Mouse (Mus musculus) midbrain, embryonic 10.5 days (tissue): Measurements from ENCODE around the gene Adam15. TPM values are rescaled to one million over a fixed set of nuclear protein-coding genes. Genes with fewer than 3 reads are reported as not detected.
A peak's percentile ranks its signal among the peaks of the same experiment; 100 is the strongest.

Experiments used
- DNase-seq: peaks from one replicate; pipeline ENCODE4 v3.0.0-alpha.2; 2017; ENCODE audit warnings: low spot score
- H3K27ac ChIP-seq: fragments of 300-500 bp; sonication (generic); replicated peaks from 2 replicates; pipeline ENCODE4 v1.5.1; 2016; ENCODE audit warnings: mild to moderate bottlenecking
- H3K27me3 ChIP-seq: fragments of 300-500 bp; sonication (generic); 2 replicates; pipeline ENCODE4 v1.6.1; 2016; ENCODE audit warnings: low read depth, mild to moderate bottlenecking; ENCODE audit not compliant: poor library complexity, severe bottlenecking
- H3K36me3 ChIP-seq: fragments of 300-500 bp; sonication (generic); 2 replicates; pipeline ENCODE4 v1.6.1; 2016; ENCODE audit warnings: mild to moderate bottlenecking, moderate library complexity
- H3K4me1 ChIP-seq: fragments of 300-500 bp; sonication (generic); 2 replicates; pipeline ENCODE4 v1.6.1; 2016
- H3K4me3 ChIP-seq: fragments of 300-500 bp; sonication (generic); 2 replicates; pipeline ENCODE4 v1.5.1; 2016; ENCODE audit warnings: mild to moderate bottlenecking, moderate library complexity
- H3K9me3 ChIP-seq: fragments of 300-500 bp; sonication (generic); replicated peaks from 2 replicates; pipeline ENCODE4 v1.6.1; 2016; ENCODE audit warnings: mild to moderate bottlenecking
- WGBS: fragments of 180-500 bp; shearing (Covaris S2); methylation state at CpG from one replicate; pipeline ENCODE4 v1.1.7; 2016; 5-methylcytosine and 5-hydroxymethylcytosine counted together
- polyA plus RNA-seq: library from polyadenylated mRNA; unstranded; fragments of >200 nt; fragmentation: Nextera tagmentation; extraction: Ambion mirVana; gene quantifications from 2 replicates; pipeline ENCODE4 v1.2.1, GENCODE M21; 2016

Adam15 gene
- polyA plus RNA-seq, 1 experiment from 2014 or later = 30.5 TPM

DNA sequence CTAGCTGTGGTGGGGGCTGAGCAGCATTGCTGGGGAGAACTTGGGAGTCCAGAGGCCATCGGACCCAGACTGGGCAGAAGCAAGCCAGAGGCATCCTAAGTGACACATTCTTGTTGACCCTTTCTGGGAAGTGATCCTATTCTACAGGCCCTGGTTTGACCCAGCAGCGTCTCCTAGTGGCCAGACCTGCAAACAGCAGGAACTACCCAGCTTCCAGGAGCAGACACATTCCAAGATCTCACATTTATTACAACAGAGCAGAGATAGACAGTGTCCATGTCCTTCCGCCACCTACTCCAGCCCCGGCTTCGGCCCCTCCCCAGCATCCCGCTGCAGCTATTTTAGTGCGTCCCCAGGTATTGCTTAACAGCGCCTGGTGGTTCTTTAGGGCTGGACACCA is 10.4 kb downstream of the Adam15 start:
- peak; percentile 88 for DNase-seq
- Histone ChIP-seq H3K27ac (peak overlapping the region; percentile 72; the same call in 1 of the 2 replicates), H3K9me3 (no peaks in the 10 kb centered on the region), H3K4me3 (peak overlapping the region; percentile 91; the same call in 1 of the 2 replicates), H3K27me3 (peaks cover 23% of the 10 kb centered on the region), H3K4me1 (peaks cover 62% of the 10 kb centered on the region), H3K36me3 (peaks cover 36% of the 10 kb centered on the region)
- WGBS = 27% methylated on average over 8 of the region's 8 CpGs

DNA sequence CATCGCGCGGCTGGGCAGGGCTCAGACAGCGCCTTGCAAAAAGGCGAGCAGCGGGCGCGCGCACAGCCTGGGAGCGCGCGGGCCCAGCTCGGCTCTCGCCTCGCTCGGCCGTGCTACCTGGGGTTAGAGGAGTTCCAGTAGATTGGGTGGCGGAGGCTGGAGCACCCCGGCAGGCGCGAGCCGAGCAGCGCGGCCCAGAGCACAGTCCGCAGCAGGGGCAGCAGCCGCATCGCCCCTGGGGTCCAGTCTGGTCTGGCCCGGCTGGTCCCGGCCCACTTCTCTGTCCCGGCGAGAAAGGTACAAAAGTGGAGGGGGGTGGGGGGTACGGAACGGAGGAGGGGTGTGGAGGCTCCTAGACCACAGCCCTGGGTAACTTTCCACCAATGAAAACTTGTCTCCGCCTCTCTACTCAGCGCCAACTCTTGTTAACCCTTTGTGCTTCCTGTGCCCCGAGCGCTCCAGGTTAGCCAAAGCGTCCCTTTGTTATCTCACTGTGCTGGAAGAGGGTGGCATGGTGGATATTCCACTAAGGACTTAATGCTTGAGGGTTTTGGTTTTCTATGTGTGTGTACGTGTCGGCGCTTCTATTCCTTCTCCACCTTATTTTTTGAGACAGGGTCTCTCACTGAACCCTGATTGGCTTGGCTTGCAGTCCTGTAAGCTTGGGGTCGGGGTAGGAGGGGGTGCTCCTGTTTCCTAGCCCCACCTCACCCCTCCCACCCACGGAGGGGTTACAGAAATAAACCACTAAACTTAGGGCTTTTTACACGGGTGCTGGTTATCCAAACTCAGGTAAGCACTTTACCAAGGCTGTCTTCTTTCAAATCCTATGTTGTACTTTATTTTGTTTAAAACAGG is 11.8 kb downstream of the Adam15 start, which contains the start of gene Efna4:
Gene Efna4, minus strand, starts transcription at position 308 of the 858 bp plus-strand sequence.
- H3K27ac ChIP-seq = peak within 1 kb of the TSS; percentile 96
- under 1% methylated on average over 44 of the region's 44 CpGs for WGBS
- peak; percentile 84 for DNase-seq
- H3K27me3 ChIP-seq = peaks cover 37% of the 10 kb centered on the region
- H3K36me3 ChIP-seq = peaks cover 36% of the 10 kb centered on the region
- no peaks in the 10 kb centered on the region for H3K9me3 ChIP-seq
- peaks cover 74% of the 10 kb centered on the region for H3K4me1 ChIP-seq
- peak within 1 kb of the TSS; percentile 91 for H3K4me3 ChIP-seq

DNA sequence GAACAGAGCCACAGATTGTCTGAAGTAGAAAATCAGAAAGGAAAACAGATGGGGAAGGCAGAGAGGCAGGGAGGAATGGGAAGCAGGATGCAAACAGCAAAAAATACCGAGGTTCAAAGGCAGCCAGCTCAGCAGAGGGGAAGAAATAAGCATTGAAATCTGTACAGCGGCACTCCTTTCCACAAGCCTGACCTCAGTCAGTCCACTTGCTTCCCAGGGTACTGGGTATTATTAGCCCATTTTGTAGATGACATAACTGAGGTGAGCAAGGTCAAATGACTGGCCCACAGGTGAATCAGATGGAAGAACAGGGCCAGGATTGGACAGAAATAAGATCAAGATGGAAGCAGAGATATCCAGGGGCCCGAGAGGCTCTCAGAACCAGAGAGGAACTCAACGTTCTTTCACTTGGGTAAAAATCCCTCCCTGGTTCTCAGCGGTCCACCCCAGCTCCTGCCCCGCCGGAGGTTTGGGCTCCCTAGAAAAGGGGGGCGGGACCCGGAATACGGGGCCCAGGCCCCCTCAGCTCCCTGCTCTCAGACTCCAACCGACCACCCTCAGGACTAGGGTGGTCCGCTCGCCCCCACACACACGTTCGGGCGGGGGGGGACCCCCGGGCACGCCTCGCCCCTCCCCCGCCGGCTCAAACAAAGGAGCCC is 12.6 kb downstream of the Adam15 start:
- peak overlapping the region; percentile 91 for H3K4me3 ChIP-seq
- WGBS = under 1% methylated on average over 20 of the region's 21 CpGs
- H3K27ac ChIP-seq = peak overlapping the region; percentile 96
- peaks cover 31% of the 10 kb centered on the region for H3K36me3 ChIP-seq
- H3K27me3 ChIP-seq = peaks cover 45% of the 10 kb centered on the region
- no peak for DNase-seq
- no peaks in the 10 kb centered on the region for H3K9me3 ChIP-seq
- H3K4me1 ChIP-seq = peaks cover 81% of the 10 kb centered on the region

DNA sequence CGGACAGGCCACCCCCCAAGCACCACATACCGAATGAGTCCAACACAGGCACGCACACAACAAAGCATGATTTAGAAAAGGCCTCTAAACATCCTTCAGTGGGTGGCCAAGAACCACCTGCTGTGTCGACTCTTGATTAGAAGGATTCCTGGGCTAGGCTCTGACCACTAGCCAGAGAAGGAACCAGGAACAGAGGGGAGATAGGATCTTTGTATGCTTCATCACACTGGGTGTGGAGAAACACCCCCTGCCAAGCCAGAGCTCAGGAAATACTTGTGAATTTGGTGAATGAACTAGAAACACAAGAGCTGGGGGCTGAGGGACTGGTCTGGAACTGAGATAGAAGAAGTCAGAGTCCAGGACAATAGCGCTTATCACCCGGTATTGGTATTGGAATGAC is 13.3 kb downstream of the Adam15 start:
- DNase-seq = no peak
- H3K4me3 ChIP-seq = peak overlapping the region; percentile 91
- peak overlapping the region; percentile 96 for H3K27ac ChIP-seq
- no peaks in the 10 kb centered on the region for H3K9me3 ChIP-seq
- peaks cover 26% of the 10 kb centered on the region for H3K36me3 ChIP-seq
- WGBS = 7% methylated on average over 6 of the region's 6 CpGs
- peaks cover 49% of the 10 kb centered on the region for H3K27me3 ChIP-seq
- H3K4me1 ChIP-seq = peaks cover 88% of the 10 kb centered on the region

DNA sequence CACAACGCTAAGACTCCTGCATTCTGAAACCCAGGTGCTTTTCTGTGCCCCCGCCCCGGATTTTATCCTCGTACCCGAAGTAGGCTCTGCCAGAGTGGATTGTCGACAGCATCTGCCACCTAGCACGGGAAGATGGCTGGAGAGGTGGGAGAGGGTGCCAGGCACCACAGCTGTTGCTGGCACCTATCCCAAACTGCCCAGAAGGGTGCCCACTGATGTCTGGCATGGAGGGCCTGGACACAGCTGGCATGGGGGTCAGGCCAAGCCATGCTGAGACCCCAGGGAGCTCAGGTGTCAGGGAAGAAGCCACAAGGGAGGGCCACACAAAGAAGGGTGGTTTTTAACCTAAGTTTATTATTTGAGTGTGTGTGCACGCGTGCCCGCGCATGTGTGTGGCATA is 16.7 kb downstream of the Adam15 start:
- no peak for DNase-seq
- peak overlapping the region; percentile 14; the same call in 1 of the 2 replicates for H3K27ac ChIP-seq
- H3K4me3 ChIP-seq = peak overlapping the region; percentile 5; the same call in 1 of the 2 replicates
- H3K36me3 ChIP-seq = peaks cover 26% of the 10 kb centered on the region
- H3K4me1 ChIP-seq = peaks cover 81% of the 10 kb centered on the region
- 71% methylated on average over 11 of the region's 11 CpGs for WGBS
- H3K27me3 ChIP-seq = peaks cover 76% of the 10 kb centered on the region
- no peaks in the 10 kb centered on the region for H3K9me3 ChIP-seq

DNA sequence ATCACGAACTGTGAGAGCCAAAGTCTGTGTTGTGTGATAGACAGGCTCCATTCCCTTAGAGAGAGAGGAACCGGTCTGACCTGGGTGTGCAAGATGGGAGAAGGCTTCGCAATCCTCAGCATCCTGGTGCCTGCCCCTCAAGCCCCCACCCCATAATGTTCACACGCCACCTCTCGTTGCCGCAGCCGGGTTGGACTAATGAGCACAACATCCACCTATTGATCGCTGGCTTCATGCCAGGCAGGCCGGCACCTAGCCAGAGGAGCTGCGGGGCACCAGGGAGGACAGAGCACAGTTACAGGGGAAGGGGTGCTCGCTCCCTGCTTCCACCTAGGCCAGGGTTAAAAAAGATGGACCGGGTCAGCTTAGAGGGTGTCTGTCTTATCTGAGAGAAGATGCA is 17.3 kb downstream of the Adam15 start:
- H3K9me3 ChIP-seq = no peaks in the 10 kb centered on the region
- H3K27me3 ChIP-seq = peaks cover 81% of the 10 kb centered on the region
- peaks cover 79% of the 10 kb centered on the region for H3K4me1 ChIP-seq
- whole genome bisulfite sequencing = 47% methylated on average over 12 of the region's 12 CpGs
- H3K27ac ChIP-seq = peak overlapping the region; percentile 14; the same call in 1 of the 2 replicates
- no peak for DNase-seq
- H3K36me3 ChIP-seq = peaks cover 26% of the 10 kb centered on the region
- peak overlapping the region; percentile 5; the same call in 1 of the 2 replicates for H3K4me3 ChIP-seq

DNA sequence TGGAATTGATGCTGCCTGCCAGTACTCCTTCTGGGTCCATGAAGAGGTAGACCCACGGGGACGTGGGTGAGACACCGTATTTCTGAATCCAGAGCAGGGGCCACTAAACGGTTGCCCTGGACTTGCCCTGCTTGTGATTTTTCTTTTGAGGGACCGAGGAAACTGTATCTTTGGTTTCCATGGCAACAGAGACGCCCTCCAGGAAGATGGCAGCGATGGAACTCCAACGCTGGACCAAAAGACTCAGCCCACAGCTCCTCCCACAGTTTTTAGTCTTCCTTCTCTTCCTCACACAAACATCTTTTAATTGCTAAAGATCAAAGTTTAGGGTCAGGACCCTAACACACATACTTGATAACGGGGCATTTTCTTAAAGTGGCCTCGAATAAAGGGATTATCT is 17.8 kb downstream of the Adam15 start:
- DNase-seq = no peak
- Histone ChIP-seq H3K4me1 (peaks cover 79% of the 10 kb centered on the region), H3K27me3 (peaks cover 86% of the 10 kb centered on the region), H3K9me3 (no peaks in the 10 kb centered on the region), H3K4me3 (no peak overlapping the region), H3K36me3 (peaks cover 26% of the 10 kb centered on the region), H3K27ac (no peak overlapping the region)
- WGBS = 31% methylated on average over 10 of the region's 10 CpGs

DNA sequence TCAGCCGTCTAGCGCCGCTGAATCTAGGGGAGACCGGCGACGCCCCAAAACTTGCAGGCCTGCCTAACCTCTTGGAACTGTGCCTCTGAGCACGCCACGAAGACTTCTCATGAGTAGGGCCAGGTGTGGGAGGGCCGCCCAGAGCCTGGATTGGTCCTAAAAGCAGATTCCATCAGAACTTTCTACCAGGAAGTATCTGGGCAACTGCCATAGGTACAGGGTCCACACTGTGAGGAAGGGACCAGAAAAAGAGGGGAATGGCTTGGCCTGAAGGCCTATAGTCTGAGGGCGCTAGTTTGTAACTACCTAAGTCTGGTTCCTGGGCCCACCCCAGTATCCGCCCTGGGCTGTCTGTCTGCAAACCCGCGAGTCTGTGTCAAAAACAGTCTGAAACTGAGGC is 18.2 kb downstream of the Adam15 start:
- no peak overlapping the region for H3K4me3 ChIP-seq
- no peak overlapping the region; the same call in 1 of the 2 replicates for H3K27ac ChIP-seq
- H3K9me3 ChIP-seq = no peaks in the 10 kb centered on the region
- 68% methylated on average over 13 of the region's 13 CpGs for WGBS
- peaks cover 77% of the 10 kb centered on the region for H3K4me1 ChIP-seq
- peaks cover 26% of the 10 kb centered on the region for H3K36me3 ChIP-seq
- peaks cover 90% of the 10 kb centered on the region for H3K27me3 ChIP-seq
- no peak for DNase-seq

DNA sequence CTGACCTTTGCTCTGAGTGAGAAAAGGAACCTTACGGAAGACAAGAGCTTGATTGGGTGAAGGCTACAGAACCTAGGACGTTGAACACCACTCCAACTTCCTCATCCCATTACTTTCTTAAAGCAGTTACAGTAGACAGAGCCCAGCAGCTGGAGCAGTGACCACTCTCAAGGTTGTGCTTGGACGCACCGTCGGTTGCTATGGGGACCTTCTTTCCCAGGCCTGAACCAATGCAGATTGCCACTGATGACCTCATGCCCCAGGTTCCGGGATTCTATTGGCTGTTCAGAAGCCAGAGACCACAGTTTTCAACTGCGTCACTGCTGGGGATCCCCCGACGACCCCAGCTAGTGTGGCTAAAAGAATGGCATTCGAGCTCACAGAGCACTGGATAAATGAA is 18.8 kb downstream of the Adam15 start:
- H3K4me1 ChIP-seq = peaks cover 71% of the 10 kb centered on the region
- H3K36me3 ChIP-seq = peaks cover 26% of the 10 kb centered on the region
- H3K9me3 ChIP-seq = no peaks in the 10 kb centered on the region
- H3K4me3 ChIP-seq = no peak overlapping the region
- 18% methylated on average over 10 of the region's 10 CpGs for WGBS
- H3K27ac ChIP-seq = no peak overlapping the region
- H3K27me3 ChIP-seq = peaks cover 96% of the 10 kb centered on the region
- peak; percentile 63 for DNase-seq

DNA sequence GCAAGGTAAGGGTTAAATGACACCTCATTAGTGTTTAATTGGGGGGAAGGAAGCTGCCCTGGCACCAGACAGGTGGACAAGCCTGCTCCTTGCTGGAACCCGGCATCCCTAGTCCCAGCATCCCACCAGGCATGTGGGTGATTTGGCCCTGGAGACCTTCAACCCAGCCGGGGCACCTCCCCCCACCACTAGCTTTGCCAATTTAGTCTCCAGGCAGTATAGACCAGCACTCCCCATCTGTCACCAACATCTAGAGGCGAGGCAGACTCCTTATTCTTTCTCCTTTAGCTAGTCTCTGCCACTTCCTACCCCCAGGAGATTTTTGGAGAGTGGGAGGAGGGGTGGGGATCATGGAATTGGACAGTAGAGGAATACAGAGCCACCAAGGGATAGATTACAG is 19.4 kb downstream of the Adam15 start:
- Histone ChIP-seq H3K4me1 (peaks cover 65% of the 10 kb centered on the region), H3K27me3 (peaks cover 96% of the 10 kb centered on the region), H3K36me3 (peaks cover 25% of the 10 kb centered on the region), H3K27ac (no peak overlapping the region), H3K4me3 (no peak overlapping the region), H3K9me3 (no peaks in the 10 kb centered on the region)
- no peak for DNase-seq
- WGBS = 74% methylated on average over 3 of the region's 3 CpGs

DNA sequence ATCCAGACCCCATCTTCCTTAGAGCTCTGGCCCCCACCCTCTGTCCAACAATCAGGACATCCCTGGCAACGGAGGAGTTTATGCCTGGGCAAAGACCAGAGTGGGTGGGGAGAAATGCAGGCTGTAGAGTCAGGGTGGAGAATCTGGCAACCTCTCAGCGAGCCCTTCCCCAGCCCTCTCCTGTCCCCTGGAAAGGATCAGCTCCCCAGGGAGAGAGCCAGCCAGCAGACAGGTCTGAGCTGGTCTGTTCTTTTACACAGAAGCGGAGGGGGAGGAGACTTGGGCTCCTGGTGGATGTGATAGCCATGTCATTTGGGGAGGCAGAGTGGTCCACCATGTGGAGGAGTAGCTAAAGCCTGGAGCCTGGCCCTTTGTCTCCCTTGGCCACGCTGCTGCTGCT is 21.2 kb downstream of the Adam15 start:
- 15% methylated on average over 4 of the region's 4 CpGs for WGBS
- Histone ChIP-seq H3K27ac (0 out of 2 replicates have a peak overlapping the region, but pooled peaks have one; percentile 10), H3K4me1 (peaks cover 53% of the 10 kb centered on the region), H3K4me3 (no peak overlapping the region), H3K27me3 (peaks cover 95% of the 10 kb centered on the region), H3K36me3 (peaks cover 8% of the 10 kb centered on the region), H3K9me3 (no peaks in the 10 kb centered on the region)
- DNase-seq = no peak

DNA sequence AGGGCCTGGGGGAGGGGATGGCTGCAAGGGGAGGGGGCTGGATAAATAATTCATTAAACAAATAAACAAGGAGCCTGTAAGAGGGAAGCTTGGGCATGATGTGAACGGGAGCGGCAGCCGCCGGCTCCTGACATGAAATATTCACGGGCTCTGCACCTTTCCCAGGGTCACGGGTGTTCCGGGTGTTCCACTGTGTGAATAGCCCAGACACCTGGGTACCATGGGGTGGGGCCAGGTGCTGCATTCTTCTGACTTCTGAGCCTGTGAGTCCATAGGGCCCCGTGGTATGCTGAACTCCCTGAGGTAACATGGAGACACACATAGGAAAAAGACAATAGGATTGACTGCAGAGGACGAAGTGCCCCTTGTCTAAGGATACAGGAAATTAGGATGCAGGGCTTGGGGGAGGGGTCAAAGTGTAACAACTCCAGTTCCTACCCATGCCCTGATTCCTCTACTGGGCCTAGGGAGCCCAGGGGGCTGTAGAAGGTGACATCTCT is 22.4 kb downstream of the Adam15 start:
- no peak for DNase-seq
- Histone ChIP-seq H3K27ac (0 out of 2 replicates have a peak overlapping the region, but pooled peaks have one; percentile 13), H3K4me1 (peaks cover 52% of the 10 kb centered on the region), H3K9me3 (no peaks in the 10 kb centered on the region), H3K27me3 (peaks cover 95% of the 10 kb centered on the region), H3K4me3 (no peak overlapping the region), H3K36me3 (no peaks in the 10 kb centered on the region)
- WGBS = 57% methylated on average over 9 of the region's 9 CpGs
